Comparison of ENCODE assay signal across 10 mouse cellular contexts in genomic region chr4:117250982-117251381, GRCm38 (mm10). TPM values are rescaled to one million over a fixed set of nuclear protein-coding genes. Genes with fewer than 3 reads are reported as not detected.
A peak's percentile ranks its signal among the peaks of the same experiment; 100 is the strongest.
DNase-seq lines count a peak whose midpoint lies in the region; ATAC-seq and TF ChIP-seq lines count a peak whose summit lies in the region.
"Had no signal": no experiment of that assay in that cellular context is flagged by ENCODE, and none has a peak within 500 bp of the region (broad histone marks: within the 10 kb centered on the region; RNA-seq: fewer than 3 reads in every experiment).

No protein-coding gene starts in this region.

- WGBS in heart, postnatal 0 days: 67% methylated on average over 1 of the region's 1 CpGs
- 72% methylated on average over 1 of the region's 1 CpGs for WGBS in embryonic facial prominence, embryonic 15.5 days
- WGBS in intestine, embryonic 14.5 days: 86% methylated on average over 1 of the region's 1 CpGs
- WGBS in midbrain, embryonic 14.5 days: 72% methylated on average over 1 of the region's 1 CpGs

- intact Hi-C loops in heart, postnatal 10 days (cut with DNase I): no loop called here
- intact Hi-C loops in left cerebral cortex, postnatal 4 days (cut with DNase I): no loop called here

- H3K4me1 ChIP-seq in heart, postnatal 0 days (ENCODE audit: control insufficient read depth, insufficient read depth): peaks cover 26% of the 10 kb centered on the region
- H3K4me1 ChIP-seq in embryonic facial prominence, embryonic 15.5 days: peaks cover 34% of the 10 kb centered on the region
- H3K4me1 ChIP-seq in intestine, embryonic 14.5 days (replicated peaks; ENCODE audit: control insufficient read depth, insufficient read depth, low read length): peaks cover 7% of the 10 kb centered on the region
- H3K4me1 ChIP-seq in midbrain, embryonic 14.5 days (ENCODE audit: control insufficient read depth, insufficient read depth, low read length): peaks cover 7% of the 10 kb centered on the region; the same call in 1 of the 2 replicates

- peak overlapping the region; percentile 71; the same call in 1 of the 2 replicates for H3K4me3 ChIP-seq in heart, postnatal 0 days (ENCODE audit: low read depth, low read length)
- peak overlapping the region; percentile 64 for H3K4me3 ChIP-seq in embryonic facial prominence, embryonic 15.5 days (replicated peaks)
- peak overlapping the region; percentile 64; the same call in 1 of the 2 replicates for H3K4me3 ChIP-seq in intestine, embryonic 14.5 days (ENCODE audit: low read depth, low read length)
- no peak overlapping the region for H3K4me3 ChIP-seq in midbrain, embryonic 14.5 days (replicated peaks; ENCODE audit: low read depth, low read length)

- H3K27me3 ChIP-seq in heart, postnatal 0 days (ENCODE audit: control insufficient read depth, insufficient read depth, low read length): no peaks in the 10 kb centered on the region
- no peaks in the 10 kb centered on the region for H3K27me3 ChIP-seq in embryonic facial prominence, embryonic 15.5 days
- no peaks in the 10 kb centered on the region for H3K27me3 ChIP-seq in intestine, embryonic 14.5 days (replicated peaks; ENCODE audit: control insufficient read depth, insufficient read depth, low read length)
- H3K27me3 ChIP-seq in midbrain, embryonic 14.5 days (ENCODE audit: control insufficient read depth, insufficient read depth, low read length): no peaks in the 10 kb centered on the region

- H3K4me2 ChIP-seq in heart, postnatal 0 days (ENCODE audit: low read depth, low read length): peak overlapping the region; percentile 71
- peak overlapping the region; percentile 74 for H3K4me2 ChIP-seq in embryonic facial prominence, embryonic 15.5 days (replicated peaks)
- H3K4me2 ChIP-seq in intestine, embryonic 14.5 days (ENCODE audit: low read length): peak overlapping the region; percentile 55
- peak overlapping the region; percentile 71; the same call in 1 of the 2 replicates for H3K4me2 ChIP-seq in midbrain, embryonic 14.5 days (ENCODE audit: low read length)

- no peak for TF ChIP-seq EP300 in heart, postnatal 0 days (IDR thresholded peaks at IDR 0.05; ENCODE audit: low read depth)

- no peak for ATAC-seq in heart, postnatal 0 days (ENCODE audit: insufficient read depth, low read depth)
- no peak for ATAC-seq in embryonic facial prominence, embryonic 15.5 days (ENCODE audit: insufficient number of reproducible peaks, low FRiP score, low TSS enrichment, low read depth)
- ATAC-seq in intestine, embryonic 14.5 days (replicated peaks; ENCODE audit: low FRiP score, low TSS enrichment, low read depth): no peak
- no peak for ATAC-seq in midbrain, embryonic 14.5 days (ENCODE audit: low FRiP score, low TSS enrichment)
- no peak for ATAC-seq in cerebellum, adult (ENCODE audit: insufficient number of reproducible peaks, low FRiP score, low TSS enrichment)

- TF ChIP-seq CTCF in heart, postnatal 0 days (IDR thresholded peaks at IDR 0.05; ENCODE audit: low read depth): no peak

- no peaks in the 10 kb centered on the region for H3K36me3 ChIP-seq in heart, postnatal 0 days (replicated peaks; ENCODE audit: control insufficient read depth, insufficient read depth, low read length)
- H3K36me3 ChIP-seq in embryonic facial prominence, embryonic 15.5 days: no peaks in the 10 kb centered on the region
- H3K36me3 ChIP-seq in intestine, embryonic 14.5 days (ENCODE audit: control insufficient read depth, insufficient read depth, low read length): no peaks in the 10 kb centered on the region
- no peaks in the 10 kb centered on the region for H3K36me3 ChIP-seq in midbrain, embryonic 14.5 days (ENCODE audit: control insufficient read depth, insufficient read depth, low read length)

- no peaks in the 10 kb centered on the region for H3K9me3 ChIP-seq in heart, postnatal 0 days (replicated peaks; ENCODE audit: control insufficient read depth, low read length)
- H3K9me3 ChIP-seq in embryonic facial prominence, embryonic 15.5 days (replicated peaks): no peaks in the 10 kb centered on the region
- no peaks in the 10 kb centered on the region for H3K9me3 ChIP-seq in intestine, embryonic 14.5 days (ENCODE audit: control insufficient read depth, low read length)
- no peaks in the 10 kb centered on the region for H3K9me3 ChIP-seq in midbrain, embryonic 14.5 days (ENCODE audit: control insufficient read depth, low read length)

- DNase-seq in heart, postnatal 0 days (ENCODE audit: low spot score): no peak
- no peak for DNase-seq in heart, postnatal 10 days
- no peak for DNase-seq in intestine, embryonic 14.5 days (ENCODE audit: low spot score)
- no peak for DNase-seq in midbrain, embryonic 14.5 days
- no peak for DNase-seq in embryo, embryonic 11 days
- DNase-seq in left cerebral cortex, postnatal 4 days: no peak

- no peak overlapping the region for H3K27ac ChIP-seq in heart, postnatal 0 days (ENCODE audit: low read depth)
- no peak overlapping the region for H3K27ac ChIP-seq in embryonic facial prominence, embryonic 15.5 days (replicated peaks)
- no peak overlapping the region for H3K27ac ChIP-seq in intestine, embryonic 14.5 days (ENCODE audit: low read depth)
- no peak overlapping the region for H3K27ac ChIP-seq in midbrain, embryonic 14.5 days (replicated peaks; ENCODE audit: low read depth, low read length)

- H3K9ac ChIP-seq in heart, postnatal 0 days (replicated peaks; ENCODE audit: low read depth, low read length): no peak overlapping the region
- H3K9ac ChIP-seq in embryonic facial prominence, embryonic 15.5 days: no peak overlapping the region
- H3K9ac ChIP-seq in intestine, embryonic 14.5 days (ENCODE audit: low read length): no peak overlapping the region
- no peak overlapping the region for H3K9ac ChIP-seq in midbrain, embryonic 14.5 days (replicated peaks; ENCODE audit: low read length)

RNA-seq across cellular contexts. Expression of gene Tmem53, which starts 0.8 kb away (rescaled TPM):
- total RNA-seq in heart, postnatal 0 days (2014; rRNA removed; ENCODE audit: low replicate concordance): 43.2 and 65.9 TPM in 2 replicates
- polyA plus RNA-seq in heart, postnatal 0 days (2015; fragmentation: Nextera tagmentation; extraction: Ambion mirVana): 59.2 and 63.5 TPM in 2 replicates
- 10 to 100 TPM; 28.5 to 40.0 TPM for total RNA-seq in heart, postnatal 10 days (2021)
- polyA plus RNA-seq in embryonic facial prominence, embryonic 15.5 days (2015; fragmentation: Nextera tagmentation; extraction: Ambion mirVana): 22.1 and 24.6 TPM in 2 replicates
- polyA plus RNA-seq in intestine, embryonic 14.5 days (2014; fragmentation: Nextera tagmentation; extraction: Ambion mirVana): 8.3 and 10.3 TPM in 2 replicates
- polyA plus RNA-seq in midbrain, embryonic 14.5 days (2014; fragmentation: Nextera tagmentation; extraction: Ambion mirVana): 9.1 and 12.2 TPM in 2 replicates
- 1 to 10 TPM; 4.6 to 5.2 TPM for total RNA-seq in left cerebral cortex, postnatal 4 days (2021)

RNA-seq across cellular contexts. Expression of gene Armh1, which starts 0.9 kb away (rescaled TPM):
- total RNA-seq in heart, postnatal 0 days (2014; rRNA removed; ENCODE audit: low replicate concordance): 0.27 and 1.4 TPM in 2 replicates
- 0.18 and 0.25 TPM in 2 replicates for polyA plus RNA-seq in heart, postnatal 0 days (2015; fragmentation: Nextera tagmentation; extraction: Ambion mirVana)
- total RNA-seq in heart, postnatal 10 days (2021): under 1 TPM; 0.35 to 0.38 TPM
- polyA plus RNA-seq in embryonic facial prominence, embryonic 15.5 days (2015; fragmentation: Nextera tagmentation; extraction: Ambion mirVana): 3.2 and 5.7 TPM in 2 replicates
- polyA plus RNA-seq in intestine, embryonic 14.5 days (2014; fragmentation: Nextera tagmentation; extraction: Ambion mirVana): 0.14 and 0.24 TPM in 2 replicates
- 0.54 and 0.73 TPM in 2 replicates for polyA plus RNA-seq in midbrain, embryonic 14.5 days (2014; fragmentation: Nextera tagmentation; extraction: Ambion mirVana)
- total RNA-seq in left cerebral cortex, postnatal 4 days (2021): 1 to 10 TPM; 1.3 to 1.4 TPM
- total RNA-seq: CH12.LX; monocyte, adult 5-6 weeks had no signal
